Mouse (Mus musculus) intestine, embryonic 14.5 days (tissue): Measurements from ENCODE around the gene Rassf8. TPM values are rescaled to one million over a fixed set of nuclear protein-coding genes. Genes with fewer than 3 reads are reported as not detected.

Experiments
- ATAC-seq: fragments of 200-750 bp; cut with Nextera tagmentation; replicated peaks from 2 replicates; pipeline ENCODE4 v1.8.0; 2017; ENCODE audit warnings: low read depth, moderate number of reproducible peaks, moderate TSS enrichment, moderate library complexity; ENCODE audit not compliant: low FRiP score, low TSS enrichment
- DNase-seq: peaks from one replicate; pipeline ENCODE4 v3.0.0-alpha.2; 2018; ENCODE audit warnings: low spot score
- H3K27ac ChIP-seq: fragments of 300-500 bp; sonication (generic); 2 replicates; pipeline ENCODE4 v1.5.1; 2014; ENCODE audit warnings: low read depth, mild to moderate bottlenecking, control low read depth
- H3K27me3 ChIP-seq: fragments of 300-500 bp; sonication (generic); replicated peaks from 2 replicates; pipeline ENCODE4 v1.6.1; 2014; ENCODE audit warnings: low read length, control low read depth; ENCODE audit not compliant: control insufficient read depth, insufficient read depth
- H3K36me3 ChIP-seq: fragments of 300-500 bp; sonication (generic); 2 replicates; pipeline ENCODE4 v1.6.1; 2014; ENCODE audit warnings: low read length, control low read depth; ENCODE audit not compliant: control insufficient read depth, insufficient read depth
- H3K4me1 ChIP-seq: fragments of 300-500 bp; sonication (generic); replicated peaks from 2 replicates; pipeline ENCODE4 v1.6.1; 2014; ENCODE audit warnings: low read length, control low read depth, mixed read lengths; ENCODE audit not compliant: control insufficient read depth, insufficient read depth
- H3K4me2 ChIP-seq: fragments of 300-500 bp; sonication (generic); 2 replicates; pipeline ENCODE4 v1.6.1; 2014; ENCODE audit warnings: low read length
- H3K4me3 ChIP-seq: fragments of 300-500 bp; sonication (generic); 2 replicates; pipeline ENCODE4 v1.5.1; 2014; ENCODE audit warnings: low read depth, low read length, control low read depth, mixed read lengths
- H3K9ac ChIP-seq: fragments of 300-500 bp; sonication (generic); 2 replicates; pipeline ENCODE4 v1.6.1; 2014; ENCODE audit warnings: mild to moderate bottlenecking, low read length
- H3K9me3 ChIP-seq: fragments of 300-500 bp; sonication (generic); 2 replicates; pipeline ENCODE4 v1.6.1; 2016; ENCODE audit warnings: low read length, control low read depth; ENCODE audit not compliant: control insufficient read depth
- WGBS: fragments of 180-500 bp; shearing (Covaris S2); extraction: QIAGEN DNeasy Blood & Tissue Kit; methylation state at CpG from one replicate; pipeline ENCODE4 v1.1.7; 2014; 5-methylcytosine and 5-hydroxymethylcytosine counted together
- polyA plus RNA-seq: library from polyadenylated mRNA; unstranded; fragments of >200 nt; fragmentation: Nextera tagmentation; extraction: Ambion mirVana; gene quantifications from 2 replicates; pipeline ENCODE4 v1.2.1, GENCODE M21; 2014

The Rassf8 gene
- 9.1 and 10.8 TPM in 2 replicates for polyA plus RNA-seq

DNA sequence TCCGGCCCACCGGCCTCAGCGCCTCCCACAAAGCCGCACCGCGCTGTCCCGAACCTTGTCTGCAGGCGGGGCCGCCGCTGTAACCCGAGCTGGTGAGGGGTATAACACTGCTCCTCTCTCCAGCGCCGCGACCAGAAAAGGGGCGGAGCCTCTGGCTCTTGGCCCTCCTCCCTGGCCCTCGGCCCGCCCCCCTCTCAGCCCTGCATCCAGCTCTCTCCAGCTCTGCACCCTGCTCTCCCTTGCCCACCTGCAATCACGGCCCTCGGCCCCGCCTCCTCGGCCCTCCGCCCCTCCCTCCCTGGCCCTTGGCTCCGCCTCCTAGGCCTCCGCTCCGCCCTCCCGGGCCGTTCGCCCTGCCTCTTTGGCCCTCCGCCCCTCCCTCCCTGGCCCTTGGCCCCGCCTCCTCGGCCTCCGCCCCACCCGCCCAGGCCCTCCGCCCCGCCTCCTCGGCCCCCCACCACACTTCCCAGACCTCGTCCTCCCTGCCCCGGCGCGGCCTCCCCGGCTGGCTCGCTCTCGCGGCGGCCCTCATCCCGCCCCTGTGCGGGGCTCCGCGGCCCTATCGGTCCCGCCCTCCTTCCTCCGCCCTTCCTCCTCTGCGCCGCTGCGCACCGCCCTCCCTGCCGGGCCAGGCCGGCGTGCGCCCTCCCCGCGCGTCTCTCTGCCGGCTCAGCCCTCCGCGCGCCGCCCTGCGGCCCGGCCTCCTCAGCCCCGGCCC lies at the start of gene Rassf8:
TSS of gene Rassf8 (plus strand) at position 617 of the 718 bp plus-strand sequence.
- WGBS: 1% methylated on average over 51 of the region's 71 CpGs
- no peaks in the 10 kb centered on the region; the same call in 1 of the 2 replicates for H3K36me3 ChIP-seq

DNA sequence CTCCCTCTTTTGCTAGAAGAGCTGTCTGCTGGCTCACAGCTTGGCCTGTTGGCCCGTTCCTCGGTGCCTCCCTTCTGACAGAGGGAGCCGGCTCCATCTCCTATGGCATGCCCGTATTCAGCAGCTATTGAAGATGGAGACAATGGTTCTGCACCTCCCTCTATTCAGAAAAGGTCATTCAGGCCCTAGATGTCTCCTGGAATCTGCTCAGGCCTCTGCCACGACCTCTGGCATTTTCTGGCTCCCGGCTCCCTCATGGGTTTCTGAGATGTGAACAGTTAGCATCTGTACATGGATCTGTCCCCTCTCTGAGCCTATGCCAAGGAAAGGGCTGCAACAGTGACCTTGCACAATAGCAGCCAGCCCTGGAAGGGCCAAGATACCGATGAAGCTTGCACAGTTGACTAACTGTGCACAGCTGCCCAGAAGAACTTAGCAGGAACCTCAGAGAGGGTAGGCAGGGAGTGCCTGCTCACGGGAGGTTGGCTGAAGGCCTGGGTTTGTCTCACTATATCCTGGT lies 45.5 kb upstream of the Rassf8 start:
- Histone ChIP-seq H3K36me3 (no peaks in the 10 kb centered on the region), H3K4me2 (no peak overlapping the region), H3K9me3 (no peaks in the 10 kb centered on the region), H3K4me1 (no peaks in the 10 kb centered on the region), H3K27ac (no peak overlapping the region), H3K4me3 (no peak overlapping the region), H3K27me3 (no peaks in the 10 kb centered on the region), H3K9ac (no peak overlapping the region)
- DNase-seq: no peak
- ATAC-seq: no peak
- 74% methylated on average over 8 of the region's 8 CpGs for WGBS

More for the DNA sequence above, at the start of gene Rassf8:
- peak within 1 kb of the TSS; percentile 93 for H3K9ac ChIP-seq
- no peaks in the 10 kb centered on the region for H3K9me3 ChIP-seq
- ATAC-seq: peak; percentile 97
- no peaks in the 10 kb centered on the region for H3K27me3 ChIP-seq
- peak within 1 kb of the TSS; percentile 49 for H3K4me3 ChIP-seq
- H3K4me1 ChIP-seq: peaks cover 12% of the 10 kb centered on the region; the same call in 1 of the 2 replicates
- H3K4me2 ChIP-seq: peak within 1 kb of the TSS; percentile 71
- H3K27ac ChIP-seq: peak within 1 kb of the TSS; percentile 87
- peak; percentile 96 for DNase-seq

DNA sequence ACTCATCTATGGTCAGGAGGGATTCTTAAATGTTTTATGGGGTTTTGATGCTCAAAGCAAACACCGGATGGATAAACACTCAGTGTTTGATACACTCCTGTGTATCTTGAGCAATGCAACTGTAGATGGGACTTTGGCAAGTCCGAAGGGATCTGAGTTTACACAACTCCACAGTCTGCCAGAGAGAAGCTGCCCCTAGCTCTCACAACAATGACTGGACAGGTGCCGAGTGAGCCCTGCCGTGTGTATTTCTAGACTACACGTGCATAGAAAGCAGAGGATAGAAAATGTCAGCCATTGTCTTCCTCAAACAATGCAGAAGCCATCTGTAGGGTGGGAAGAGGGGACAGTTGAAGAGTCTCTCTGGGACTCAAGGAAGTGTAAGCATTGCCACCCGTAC lies 42.9 kb upstream of the Rassf8 start:
- H3K4me3 ChIP-seq: no peak overlapping the region
- no peak overlapping the region for H3K9ac ChIP-seq
- 80% methylated on average over 6 of the region's 6 CpGs for WGBS
- no peaks in the 10 kb centered on the region for H3K36me3 ChIP-seq
- H3K9me3 ChIP-seq: no peaks in the 10 kb centered on the region
- H3K4me1 ChIP-seq: no peaks in the 10 kb centered on the region
- H3K27ac ChIP-seq: no peak overlapping the region
- ATAC-seq (no peak), DNase-seq (no peak)
- H3K4me2 ChIP-seq: no peak overlapping the region
- no peaks in the 10 kb centered on the region for H3K27me3 ChIP-seq

DNA sequence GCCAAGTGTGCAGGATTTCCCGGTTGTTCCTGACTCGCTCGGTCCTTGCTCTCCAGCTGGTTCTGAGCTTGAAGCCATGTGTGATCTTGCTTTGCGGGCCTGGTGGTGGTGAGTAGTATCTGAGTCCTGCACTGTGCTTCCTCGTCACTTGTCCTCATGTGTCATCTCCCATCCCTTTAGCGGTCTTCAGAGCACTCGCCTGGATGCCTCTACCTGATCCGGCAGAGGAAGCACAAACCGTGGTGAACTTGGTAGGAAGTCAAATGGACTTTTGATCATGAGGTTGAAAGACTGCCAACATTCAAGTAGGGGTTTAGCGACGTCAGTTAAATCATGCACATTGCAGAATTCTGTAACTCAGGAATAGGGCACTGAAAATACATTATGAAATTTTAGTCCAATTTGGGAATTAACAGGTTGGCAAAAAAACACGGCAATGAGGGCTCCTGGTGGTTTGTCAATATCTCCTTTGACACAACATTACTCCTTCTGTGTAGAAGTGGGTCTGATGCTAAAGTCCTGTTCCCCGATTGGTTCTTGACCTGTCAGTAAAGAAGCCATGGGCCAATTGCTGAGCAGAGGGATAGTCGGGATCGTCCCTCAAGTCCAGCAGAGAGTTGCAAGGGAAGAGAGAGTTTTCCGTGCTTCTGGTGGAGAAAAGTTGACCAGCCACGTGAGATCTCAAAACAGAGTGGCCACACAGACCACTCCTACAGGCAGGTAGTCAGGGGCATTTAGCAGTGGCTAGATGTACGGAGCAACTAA lies 36.4 kb upstream of the Rassf8 start:
- Histone ChIP-seq H3K9ac (no peak overlapping the region), H3K4me1 (no peaks in the 10 kb centered on the region), H3K27me3 (no peaks in the 10 kb centered on the region), H3K4me2 (no peak overlapping the region), H3K27ac (no peak overlapping the region), H3K36me3 (no peaks in the 10 kb centered on the region), H3K9me3 (no peaks in the 10 kb centered on the region), H3K4me3 (no peak overlapping the region)
- 91% methylated on average over 18 of the region's 18 CpGs for WGBS
- DNase-seq (no peak), ATAC-seq (no peak)

DNA sequence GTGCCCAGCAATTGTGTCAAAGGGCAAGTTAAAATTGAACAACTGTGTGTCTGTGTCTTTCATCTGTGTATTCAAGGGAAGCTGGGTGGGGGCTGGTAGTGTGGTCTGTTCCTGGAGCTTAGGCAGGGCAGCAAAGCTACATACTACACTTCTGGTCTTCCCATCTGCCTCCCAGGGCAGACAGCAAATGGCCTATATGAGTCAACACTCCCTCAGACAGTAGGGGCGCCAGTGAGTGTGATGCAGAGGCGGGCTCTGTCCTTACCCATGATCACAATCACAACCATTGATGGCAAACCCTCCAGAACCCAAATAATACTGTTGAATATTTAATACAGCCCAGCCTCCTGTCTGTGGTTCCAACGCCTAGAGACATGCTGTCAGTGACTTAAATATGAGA lies 35.8 kb upstream of the Rassf8 start:
- WGBS: 89% methylated on average over 3 of the region's 3 CpGs
- no peak for DNase-seq

DNA sequence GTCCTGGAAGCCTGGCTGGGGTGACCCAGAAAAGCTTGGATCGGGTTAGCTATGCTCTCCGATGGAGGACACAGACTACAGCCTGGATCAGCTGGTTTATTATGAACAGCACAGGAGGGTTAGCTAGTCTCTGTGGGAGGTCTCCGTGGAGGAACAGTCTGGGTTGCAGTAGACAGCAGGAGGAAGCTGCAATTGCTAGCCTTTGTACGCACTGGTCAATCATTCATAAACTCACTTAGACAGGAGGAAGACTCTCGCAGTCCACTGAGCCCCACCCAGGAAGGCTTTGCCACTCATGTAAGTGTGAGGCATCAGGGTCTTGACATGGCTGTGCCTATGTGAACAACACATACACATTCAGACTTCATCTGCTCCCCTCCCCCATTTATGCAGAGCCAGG lies 35.2 kb upstream of the Rassf8 start:
- no peaks in the 10 kb centered on the region for H3K36me3 ChIP-seq
- DNase-seq (no peak), ATAC-seq (no peak)
- H3K4me2 ChIP-seq: no peak overlapping the region
- H3K9ac ChIP-seq: no peak overlapping the region
- no peak overlapping the region for H3K4me3 ChIP-seq
- H3K9me3 ChIP-seq: no peaks in the 10 kb centered on the region
- WGBS: 54% methylated on average over 5 of the region's 5 CpGs
- no peaks in the 10 kb centered on the region for H3K27me3 ChIP-seq
- H3K27ac ChIP-seq: no peak overlapping the region
- no peaks in the 10 kb centered on the region for H3K4me1 ChIP-seq

More for the DNA sequence above, 35.8 kb upstream of the Rassf8 start:
- no peak overlapping the region for H3K9ac ChIP-seq
- no peaks in the 10 kb centered on the region for H3K9me3 ChIP-seq
- no peaks in the 10 kb centered on the region for H3K27me3 ChIP-seq
- H3K4me2 ChIP-seq: no peak overlapping the region
- ATAC-seq: no peak
- H3K4me3 ChIP-seq: no peak overlapping the region
- H3K36me3 ChIP-seq: no peaks in the 10 kb centered on the region
- H3K4me1 ChIP-seq: no peaks in the 10 kb centered on the region
- H3K27ac ChIP-seq: no peak overlapping the region

DNA sequence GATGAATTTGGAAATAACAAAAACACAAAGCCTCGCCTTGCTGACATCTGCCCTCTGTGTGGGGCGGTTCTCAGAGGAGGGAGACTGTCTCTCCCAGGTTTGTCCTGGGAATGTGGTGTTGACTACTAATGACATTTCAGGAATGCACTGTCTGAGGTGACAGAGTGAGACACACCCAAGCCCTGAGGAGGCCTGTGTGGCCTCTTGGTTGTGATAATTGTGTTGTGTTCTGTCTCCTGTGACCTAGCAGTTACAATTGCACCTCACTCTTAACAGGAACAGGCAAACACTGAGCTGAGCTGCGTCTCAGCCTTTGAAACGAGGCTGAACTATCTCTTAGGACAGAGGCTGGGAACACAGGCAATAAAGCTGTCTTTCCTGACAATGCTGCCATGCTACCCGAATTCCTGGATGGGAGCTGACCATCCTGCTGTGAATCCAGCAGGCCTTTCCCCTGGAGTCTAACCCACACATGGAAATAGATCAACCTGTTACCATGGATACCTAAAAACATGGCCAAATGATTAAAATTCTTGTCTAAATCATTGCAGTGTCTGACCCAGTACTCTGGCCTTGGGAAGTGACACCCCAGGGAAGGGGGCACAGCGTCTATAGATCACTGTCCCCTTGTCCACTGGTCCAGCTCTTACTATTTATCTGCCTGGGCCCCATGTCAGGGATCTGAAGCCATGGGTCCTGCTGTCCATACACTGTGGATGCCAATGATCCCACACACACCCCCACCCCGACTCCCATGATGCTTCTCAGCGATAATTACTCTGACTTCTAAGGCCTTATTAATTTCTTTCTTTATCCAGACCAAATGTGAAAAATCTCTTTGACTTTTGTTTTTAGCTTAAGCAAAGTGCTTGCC lies 33.1 kb upstream of the Rassf8 start:
- 52% methylated on average over 8 of the region's 8 CpGs for WGBS
- no peak for ATAC-seq
- Histone ChIP-seq H3K27me3 (no peaks in the 10 kb centered on the region), H3K9me3 (no peaks in the 10 kb centered on the region), H3K4me2 (no peak overlapping the region), H3K4me1 (no peaks in the 10 kb centered on the region), H3K27ac (no peak overlapping the region), H3K4me3 (no peak overlapping the region), H3K9ac (no peak overlapping the region), H3K36me3 (no peaks in the 10 kb centered on the region)
- no peak for DNase-seq

DNA sequence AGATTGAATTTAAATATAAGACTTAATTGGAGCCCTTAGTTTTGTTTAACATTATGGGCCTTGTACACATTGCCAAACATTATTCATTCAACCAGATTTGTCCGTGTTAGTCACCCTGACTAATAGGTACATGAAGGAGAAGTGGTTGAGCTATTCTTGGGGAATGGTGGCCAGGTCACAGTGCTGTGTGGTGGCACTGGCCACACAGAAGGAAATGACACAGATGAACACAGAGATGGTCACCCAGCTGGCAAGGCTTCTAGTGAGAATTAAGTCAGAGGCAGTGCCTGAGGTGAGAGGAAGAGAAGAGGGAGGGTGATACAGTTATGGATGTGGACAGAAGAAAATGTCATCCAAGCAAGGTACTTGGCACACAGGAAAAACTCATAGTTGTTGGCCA lies 32.4 kb upstream of the Rassf8 start:
- 68% methylated on average over 1 of the region's 1 CpGs for WGBS
- H3K4me2 ChIP-seq: no peak overlapping the region
- H3K36me3 ChIP-seq: no peaks in the 10 kb centered on the region
- H3K4me3 ChIP-seq: no peak overlapping the region
- DNase-seq (no peak), ATAC-seq (no peak)
- H3K4me1 ChIP-seq: no peaks in the 10 kb centered on the region
- H3K27ac ChIP-seq: no peak overlapping the region
- H3K27me3 ChIP-seq: no peaks in the 10 kb centered on the region
- no peak overlapping the region for H3K9ac ChIP-seq
- no peaks in the 10 kb centered on the region for H3K9me3 ChIP-seq
